Mouse (Mus musculus) liver, embryonic 16.5 days (tissue): ENCODE results near the gene Cers2. TPM values are rescaled to one million over a fixed set of nuclear protein-coding genes. Genes with fewer than 3 reads are reported as not detected.
"Not testable (repeated sequence)": the region's sequence is repeated elsewhere in the genome, so short reads cannot be mapped to it uniquely, and the experiment has no call there.

Source experiments
- ATAC-seq: fragments of 200-750 bp; cut with Nextera tagmentation; 2 replicates; pipeline ENCODE4 v1.8.0; 2017; ENCODE audit warnings: low read depth, mild to moderate bottlenecking, moderate number of reproducible peaks, moderate library complexity
- H3K27ac ChIP-seq: fragments of 300-500 bp; sonication (generic); 2 replicates; pipeline ENCODE4 v1.5.1; 2014; ENCODE audit warnings: mild to moderate bottlenecking, low read length
- H3K27me3 ChIP-seq: fragments of 300-500 bp; sonication (generic); 2 replicates; pipeline ENCODE4 v1.6.1; 2014; ENCODE audit warnings: low read depth, low read length, mixed read lengths; ENCODE audit not compliant: control insufficient read depth, insufficient read depth
- H3K36me3 ChIP-seq: fragments of 300-500 bp; sonication (generic); 2 replicates; pipeline ENCODE4 v1.6.1; 2014; ENCODE audit warnings: mild to moderate bottlenecking; ENCODE audit not compliant: control insufficient read depth, insufficient read depth
- H3K4me1 ChIP-seq: fragments of 300-500 bp; sonication (generic); 2 replicates; pipeline ENCODE4 v1.6.1; 2014; ENCODE audit warnings: low read depth, low read length, mixed read lengths; ENCODE audit not compliant: control insufficient read depth
- H3K4me2 ChIP-seq: fragments of 300-500 bp; sonication (generic); 2 replicates; pipeline ENCODE4 v1.6.1; 2014; ENCODE audit warnings: low read depth, low read length, mixed read lengths
- H3K4me3 ChIP-seq: fragments of 300-500 bp; sonication (generic); 2 replicates; pipeline ENCODE4 v1.5.1; 2014; ENCODE audit warnings: low read depth, mild to moderate bottlenecking, low read length
- H3K9ac ChIP-seq: fragments of 300-500 bp; sonication (generic); 2 replicates; pipeline ENCODE4 v1.6.1; 2014; ENCODE audit warnings: low read depth, low read length
- H3K9me3 ChIP-seq: fragments of 300-500 bp; sonication (generic); replicated peaks from 2 replicates; pipeline ENCODE4 v1.6.1; 2016; ENCODE audit warnings: low read length; ENCODE audit not compliant: control insufficient read depth
- WGBS: fragments of 180-500 bp; shearing (Covaris S2); extraction: QIAGEN DNeasy Blood & Tissue Kit; methylation state at CpG from one replicate; pipeline ENCODE4 v1.1.7; 2014; ENCODE audit not compliant: insufficient replicate concordance; 5-methylcytosine and 5-hydroxymethylcytosine counted together
- polyA plus RNA-seq: library from polyadenylated mRNA; unstranded; fragments of >200 nt; fragmentation: Nextera tagmentation; extraction: Ambion mirVana; gene quantifications from 2 replicates; pipeline ENCODE4 v1.2.1, GENCODE M21; 2015

The Cers2 gene
- polyA plus RNA-seq, 1 experiment from 2014 or later = 117 TPM

- H3K4me2 ChIP-seq, H3K4me1 ChIP-seq, H3K9ac ChIP-seq, H3K9me3 ChIP-seq, H3K27me3 ChIP-seq, H3K27ac ChIP-seq, H3K4me3 ChIP-seq, ATAC-seq: not testable (repeated sequence)
- WGBS = 82% methylated on average over 9 of the region's 9 CpGs
- H3K36me3 ChIP-seq = peaks cover 53% of the 10 kb centered on the region
Observed at GRCm38 (mm10) chr3:95343356-95344000, 28.9 kb downstream of the Cers2 start.

DNA sequence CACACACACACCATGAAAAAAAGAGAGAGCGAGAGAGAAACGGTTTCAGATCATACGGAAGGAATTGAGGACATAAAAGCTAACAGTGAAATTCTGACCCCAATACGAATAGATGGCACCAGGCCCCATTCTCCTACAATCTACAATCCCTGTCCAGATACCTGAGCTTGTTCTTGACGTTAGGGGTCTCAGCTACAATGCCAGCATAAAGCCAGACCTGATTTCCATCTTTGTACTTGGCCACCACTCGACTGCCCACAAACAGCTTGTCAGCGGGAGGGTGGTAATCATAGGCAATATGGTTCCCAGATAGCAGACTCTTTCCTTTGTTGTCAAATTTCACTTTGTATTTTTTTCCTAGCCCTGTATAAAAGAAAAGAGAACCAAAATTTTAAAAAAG is 31.9 kb downstream of the Cers2 start:
- Histone ChIP-seq H3K4me1 (no peaks in the 10 kb centered on the region), H3K27me3 (no peaks in the 10 kb centered on the region), H3K27ac (no peak overlapping the region), H3K9me3 (no peaks in the 10 kb centered on the region; the same call in 1 of the 2 replicates), H3K9ac (no peak overlapping the region), H3K36me3 (peaks cover 40% of the 10 kb centered on the region), H3K4me3 (no peak overlapping the region), H3K4me2 (no peak overlapping the region)
- no peak for ATAC-seq
- WGBS = 80% methylated on average over 7 of the region's 7 CpGs

GRCm38 (mm10) chr3:95348343-95348742 is 33.8 kb downstream of the Cers2 start:
- H3K9me3 ChIP-seq, H3K9ac ChIP-seq, H3K4me3 ChIP-seq, H3K4me2 ChIP-seq, H3K27me3 ChIP-seq, H3K27ac ChIP-seq, ATAC-seq, H3K4me1 ChIP-seq: not testable (repeated sequence)
- WGBS = 85% methylated on average over 5 of the region's 5 CpGs
- H3K36me3 ChIP-seq = peaks cover 38% of the 10 kb centered on the region

- peaks cover 39% of the 10 kb centered on the region for H3K36me3 ChIP-seq
Observed at GRCm38 (mm10) chr3:95349491-95349890, 34.9 kb downstream of the Cers2 start.

DNA sequence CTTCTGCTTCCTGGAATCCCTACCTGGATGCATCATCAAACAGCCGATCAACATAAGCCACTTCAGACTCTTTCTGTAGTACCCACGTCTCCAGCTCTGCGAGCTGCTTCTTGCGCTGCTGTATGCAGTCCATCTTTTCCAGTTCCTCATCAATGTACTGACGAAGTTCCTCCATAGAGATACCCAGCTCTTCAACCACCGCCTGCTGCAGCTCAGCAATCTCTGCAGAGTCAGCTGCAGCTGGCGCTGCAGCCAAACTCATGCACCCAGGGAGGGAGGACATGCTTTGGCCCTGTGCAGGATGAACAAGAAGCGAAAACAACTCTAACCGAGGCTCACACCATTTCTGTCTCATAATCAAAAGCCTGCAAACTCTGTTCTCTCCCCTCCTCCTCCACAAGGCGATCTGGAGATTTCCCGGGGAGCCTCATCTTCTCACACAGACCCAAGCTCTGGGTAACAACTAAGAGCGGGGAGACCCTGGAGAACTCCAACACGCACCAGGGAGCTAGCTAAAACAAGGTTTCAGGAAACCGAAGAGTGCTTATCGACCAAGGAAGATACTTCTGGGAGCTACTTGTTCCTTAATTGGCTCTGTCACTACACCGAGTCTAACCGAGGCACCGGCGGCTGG is 41.4 kb downstream of the Cers2 start:
- not testable (repeated sequence) for H3K27me3 ChIP-seq, H3K9ac ChIP-seq, H3K36me3 ChIP-seq, H3K27ac ChIP-seq, ATAC-seq, H3K9me3 ChIP-seq, H3K4me1 ChIP-seq
- peak overlapping the region; percentile 66 for H3K4me3 ChIP-seq
- peak overlapping the region; percentile 68 for H3K4me2 ChIP-seq
- 12% methylated on average over 7 of the region's 19 CpGs for WGBS

More at GRCm38 (mm10) chr3:95349491-95349890, 34.9 kb downstream of the Cers2 start:
- H3K4me1 ChIP-seq = no peaks in the 10 kb centered on the region
- ATAC-seq = no peak
- no peak overlapping the region for H3K27ac ChIP-seq
- H3K4me3 ChIP-seq = no peak overlapping the region
- no peaks in the 10 kb centered on the region; the same call in 1 of the 2 replicates for H3K9me3 ChIP-seq
- H3K9ac ChIP-seq = no peak overlapping the region
- H3K27me3 ChIP-seq = no peaks in the 10 kb centered on the region
- no peak overlapping the region for H3K4me2 ChIP-seq

DNA sequence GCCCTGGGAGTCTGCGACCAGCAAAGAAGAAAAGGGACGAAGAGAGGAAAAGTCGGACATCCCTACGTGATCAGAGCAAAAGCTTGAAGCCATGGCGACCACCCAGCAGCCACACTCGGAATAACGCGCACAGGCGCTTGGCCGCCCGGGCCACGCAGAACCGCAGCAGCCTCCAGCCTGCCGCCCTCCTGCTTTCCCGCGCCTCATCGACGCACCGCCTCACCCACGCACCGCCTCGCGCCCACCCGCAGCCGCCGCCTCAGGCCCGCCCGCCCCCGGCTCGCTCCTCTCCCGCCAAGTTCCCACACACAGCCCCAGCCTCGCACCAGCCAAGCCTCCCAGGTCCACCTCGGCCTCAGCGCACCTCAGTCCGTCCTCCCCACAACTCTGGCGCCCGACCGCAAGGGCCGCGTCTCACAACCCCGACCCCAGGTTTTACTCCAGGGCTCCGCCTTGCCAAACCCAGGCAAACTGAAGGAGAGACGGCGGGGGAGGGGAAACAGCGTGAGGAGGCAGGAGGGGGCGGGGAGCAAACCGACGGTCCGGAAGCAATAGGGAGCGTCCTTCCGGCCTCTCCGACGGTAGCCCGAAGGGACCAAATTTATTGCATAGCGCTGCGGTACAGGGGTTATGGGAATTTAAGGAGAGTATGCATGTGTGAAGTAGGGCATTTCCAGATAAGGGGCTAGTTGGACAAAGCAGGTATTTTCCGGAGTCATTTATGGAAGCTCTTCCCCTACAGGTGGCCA is 42.3 kb downstream of the Cers2 start, which contains the start of gene Setdb1:
Setdb1 (minus strand) TSS at position 502 of the 749 bp plus-strand sequence.
- H3K27ac ChIP-seq, H3K36me3 ChIP-seq, H3K9me3 ChIP-seq, H3K4me1 ChIP-seq, H3K27me3 ChIP-seq: not testable (repeated sequence)
- Histone ChIP-seq H3K9ac (peak within 1 kb of the TSS; percentile 66), H3K4me3 (peak within 1 kb of the TSS; percentile 66), H3K4me2 (peak within 1 kb of the TSS; percentile 68)
- under 1% methylated on average over 32 of the region's 57 CpGs for WGBS
- peak; percentile 93 for ATAC-seq

- H3K27me3 ChIP-seq = no peaks in the 10 kb centered on the region
- H3K36me3 ChIP-seq = peaks cover 7% of the 10 kb centered on the region
- no peaks in the 10 kb centered on the region for H3K9me3 ChIP-seq
- H3K4me1 ChIP-seq = no peaks in the 10 kb centered on the region; the same call in 1 of the 2 replicates
- H3K4me3 ChIP-seq = no peak overlapping the region
- H3K27ac ChIP-seq = no peak overlapping the region
- 88% methylated on average over 2 of the region's 2 CpGs for WGBS
- no peak overlapping the region for H3K9ac ChIP-seq
- no peak for ATAC-seq
- H3K4me2 ChIP-seq = no peak overlapping the region
Observed at GRCm38 (mm10) chr3:95357746-95358145, 43.2 kb downstream of the Cers2 start.

- 33% methylated on average over 3 of the region's 3 CpGs for WGBS
- H3K9ac ChIP-seq, H3K36me3 ChIP-seq, H3K27ac ChIP-seq, H3K4me3 ChIP-seq, H3K4me1 ChIP-seq, H3K27me3 ChIP-seq, H3K4me2 ChIP-seq, ATAC-seq, H3K9me3 ChIP-seq: not testable (repeated sequence)
Observed at GRCm38 (mm10) chr3:95360276-95360675, 45.7 kb downstream of the Cers2 start.

GRCm38 (mm10) chr3:95370101-95370500 is 55.5 kb downstream of the Cers2 start:
- no peak overlapping the region for H3K4me3 ChIP-seq
- H3K27ac ChIP-seq = no peak overlapping the region
- no peak overlapping the region for H3K9ac ChIP-seq
- no peaks in the 10 kb centered on the region for H3K9me3 ChIP-seq
- ATAC-seq = no peak
- no peak overlapping the region for H3K4me2 ChIP-seq
- H3K27me3 ChIP-seq = no peaks in the 10 kb centered on the region
- no peaks in the 10 kb centered on the region for H3K4me1 ChIP-seq
- no peaks in the 10 kb centered on the region for H3K36me3 ChIP-seq
